Mouse (Mus musculus): Measurements from ENCODE around the gene Rras2. TPM values are rescaled to one million over a fixed set of nuclear protein-coding genes. Genes with fewer than 3 reads are reported as not detected.

Rras2 gene
- polyA plus RNA-seq (2016; fragmentation: Nextera tagmentation; extraction: Ambion mirVana) = 51.8 and 57.5 TPM in 2 replicates

DNA sequence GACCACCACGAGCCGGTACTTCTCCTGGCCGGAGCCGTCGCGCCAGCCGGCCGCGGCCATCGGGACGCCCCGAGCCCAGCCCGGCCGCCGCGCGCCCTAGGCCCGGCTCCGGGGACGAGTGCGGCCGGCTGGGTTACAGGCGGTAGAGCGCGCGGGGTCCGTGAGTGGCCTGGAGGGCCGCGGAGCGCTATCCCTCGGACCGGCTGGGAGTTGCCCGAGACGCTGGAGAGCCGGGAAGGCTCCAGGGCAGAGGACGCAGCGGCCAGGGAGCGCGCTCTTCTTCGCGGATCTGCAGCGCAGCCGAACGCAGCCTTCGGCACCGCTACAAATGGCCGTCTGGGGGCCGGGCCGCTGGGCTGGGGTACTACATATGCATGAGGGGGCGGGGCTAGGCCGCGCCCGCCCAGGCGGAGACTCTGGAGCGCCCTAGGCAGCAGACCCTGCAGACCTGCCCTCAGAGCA is at the start of gene Rras2:
Rras2 (minus strand) TSS at position 338 of the 462 bp plus-strand sequence.
- WGBS = under 1% methylated on average over 55 of the region's 55 CpGs
- Histone ChIP-seq H3K9me3 (no peaks in the 10 kb centered on the region), H3K27ac (peak within 1 kb of the TSS; percentile 98), H3K4me1 (peaks cover 23% of the 10 kb centered on the region), H3K27me3 (ENCODE audit: insufficient read depth, poor library complexity, severe bottlenecking) (no peaks in the 10 kb centered on the region), H3K36me3 (0 out of 2 replicates have a peak, but pooled peaks cover 5% of the 10 kb centered on the region), H3K4me3 (peak within 1 kb of the TSS; percentile 96)
- peak; percentile 93 for DNase-seq (ENCODE audit: low spot score)

DNA sequence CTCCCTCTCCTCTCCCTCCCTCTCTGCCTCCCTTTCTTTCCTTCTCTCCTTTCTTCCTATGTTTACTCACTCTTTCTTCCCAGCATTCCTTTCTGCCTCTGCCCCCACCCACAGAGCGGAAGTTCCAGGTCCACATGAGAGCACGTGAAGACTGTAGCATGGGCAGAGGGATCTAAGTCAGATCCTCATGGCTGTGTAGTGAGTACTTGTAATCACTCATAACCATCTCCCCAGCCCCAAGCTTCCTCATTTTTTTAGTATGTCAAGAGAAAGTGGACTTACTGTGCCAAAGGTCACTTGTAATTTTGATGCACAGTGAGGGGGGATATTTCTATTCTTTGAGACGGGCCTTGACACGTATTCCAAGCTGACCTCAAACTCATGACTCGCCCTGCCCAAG is 45.4 kb upstream of the Rras2 start:
- H3K27ac ChIP-seq = no peak overlapping the region
- no peaks in the 10 kb centered on the region for H3K4me1 ChIP-seq
- DNase-seq (ENCODE audit: low spot score) = no peak
- H3K4me3 ChIP-seq = no peak overlapping the region
- H3K9me3 ChIP-seq = no peaks in the 10 kb centered on the region
- WGBS = 90% methylated on average over 5 of the region's 5 CpGs
- H3K36me3 ChIP-seq = no peaks in the 10 kb centered on the region
- 0 out of 2 replicates have a peak, but pooled peaks cover 3% of the 10 kb centered on the region for H3K27me3 ChIP-seq (ENCODE audit: insufficient read depth, poor library complexity, severe bottlenecking)

DNA sequence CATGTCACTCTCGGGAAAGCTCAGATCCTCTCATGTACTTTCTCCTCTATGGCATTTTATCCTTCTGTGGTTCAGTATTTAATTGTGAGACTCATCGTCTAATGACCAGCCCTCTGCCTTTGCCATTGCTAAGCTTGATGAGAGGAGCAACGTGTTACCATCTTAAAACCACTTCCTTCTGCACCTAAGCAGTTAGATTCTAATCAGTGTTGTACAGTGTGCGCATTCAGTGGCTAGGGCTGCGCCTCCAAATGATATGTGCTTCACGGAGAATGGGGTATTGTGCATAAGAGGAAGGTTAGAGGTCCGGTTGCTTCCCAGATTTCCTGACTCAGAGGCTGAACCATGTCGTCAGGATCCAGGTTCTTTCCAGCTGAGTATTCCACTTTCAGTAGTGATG is 43.5 kb upstream of the Rras2 start:
- WGBS = 74% methylated on average over 8 of the region's 8 CpGs

DNA sequence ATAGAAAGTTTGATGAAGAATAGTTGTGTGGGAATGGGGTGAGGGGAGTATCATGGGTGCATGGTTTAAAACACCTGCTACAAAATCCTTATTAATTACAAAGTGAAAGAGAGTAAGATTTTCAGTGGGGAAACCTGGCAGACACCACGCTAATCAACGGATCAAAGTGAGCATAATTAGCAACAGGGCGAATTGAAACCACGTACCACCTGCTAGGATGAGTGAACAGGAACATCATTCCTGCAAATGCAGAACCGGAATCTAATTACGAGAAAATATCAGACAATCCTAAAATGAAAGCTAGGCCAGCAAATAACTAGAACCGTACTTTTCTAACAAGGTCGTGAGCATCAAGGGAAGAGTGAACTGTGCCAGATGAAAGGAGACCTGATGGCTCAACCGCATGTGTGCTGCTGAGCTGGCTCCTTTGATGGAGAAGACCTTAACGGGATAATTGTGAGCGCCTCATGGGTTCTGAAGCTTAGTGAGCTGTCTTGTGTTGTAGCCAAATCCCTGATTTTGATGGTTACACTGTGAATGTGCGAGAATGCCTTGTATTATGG is 40.2 kb upstream of the Rras2 start:
- Histone ChIP-seq H3K27ac (no peak overlapping the region), H3K4me1 (peaks cover 12% of the 10 kb centered on the region; the same call in 1 of the 2 replicates), H3K4me3 (no peak overlapping the region), H3K9me3 (no peaks in the 10 kb centered on the region), H3K36me3 (no peaks in the 10 kb centered on the region), H3K27me3 (ENCODE audit: insufficient read depth, poor library complexity, severe bottlenecking) (no peaks in the 10 kb centered on the region)
- DNase-seq (ENCODE audit: low spot score) = no peak
- 90% methylated on average over 12 of the region's 12 CpGs for WGBS

More for the DNA sequence above, 43.5 kb upstream of the Rras2 start:
- H3K36me3 ChIP-seq = no peaks in the 10 kb centered on the region
- no peaks in the 10 kb centered on the region for H3K9me3 ChIP-seq
- no peak for DNase-seq (ENCODE audit: low spot score)
- H3K27me3 ChIP-seq (ENCODE audit: insufficient read depth, poor library complexity, severe bottlenecking) = 0 out of 2 replicates have a peak, but pooled peaks cover 3% of the 10 kb centered on the region
- H3K4me3 ChIP-seq = no peak overlapping the region
- peaks cover 5% of the 10 kb centered on the region; the same call in 1 of the 2 replicates for H3K4me1 ChIP-seq
- H3K27ac ChIP-seq = no peak overlapping the region

DNA sequence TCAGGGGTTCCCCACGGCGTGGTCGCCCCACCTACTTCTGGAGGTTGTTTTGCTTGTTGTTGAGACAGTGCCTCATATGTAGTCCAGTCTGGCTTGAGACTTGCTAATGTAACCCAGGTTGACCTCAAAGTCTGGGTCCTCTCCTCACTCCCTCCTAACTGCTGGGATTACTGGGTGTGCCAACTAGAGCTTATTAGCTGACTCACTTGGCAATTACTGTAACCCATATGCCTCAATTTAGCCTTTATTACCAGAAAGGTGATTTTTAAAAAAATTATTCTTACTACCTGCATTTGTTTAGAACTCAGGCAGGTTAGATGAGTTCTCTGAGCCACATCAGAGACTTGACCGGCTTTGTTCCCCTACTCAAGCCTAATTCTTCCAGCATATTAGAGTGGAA is 38.8 kb upstream of the Rras2 start:
- no peaks in the 10 kb centered on the region for H3K27me3 ChIP-seq (ENCODE audit: insufficient read depth, poor library complexity, severe bottlenecking)
- H3K9me3 ChIP-seq = no peaks in the 10 kb centered on the region
- H3K4me1 ChIP-seq = peaks cover 12% of the 10 kb centered on the region; the same call in 1 of the 2 replicates
- DNase-seq (ENCODE audit: low spot score) = no peak
- no peaks in the 10 kb centered on the region for H3K36me3 ChIP-seq
- H3K27ac ChIP-seq = no peak overlapping the region
- H3K4me3 ChIP-seq = no peak overlapping the region
- WGBS = 89% methylated on average over 4 of the region's 4 CpGs

DNA sequence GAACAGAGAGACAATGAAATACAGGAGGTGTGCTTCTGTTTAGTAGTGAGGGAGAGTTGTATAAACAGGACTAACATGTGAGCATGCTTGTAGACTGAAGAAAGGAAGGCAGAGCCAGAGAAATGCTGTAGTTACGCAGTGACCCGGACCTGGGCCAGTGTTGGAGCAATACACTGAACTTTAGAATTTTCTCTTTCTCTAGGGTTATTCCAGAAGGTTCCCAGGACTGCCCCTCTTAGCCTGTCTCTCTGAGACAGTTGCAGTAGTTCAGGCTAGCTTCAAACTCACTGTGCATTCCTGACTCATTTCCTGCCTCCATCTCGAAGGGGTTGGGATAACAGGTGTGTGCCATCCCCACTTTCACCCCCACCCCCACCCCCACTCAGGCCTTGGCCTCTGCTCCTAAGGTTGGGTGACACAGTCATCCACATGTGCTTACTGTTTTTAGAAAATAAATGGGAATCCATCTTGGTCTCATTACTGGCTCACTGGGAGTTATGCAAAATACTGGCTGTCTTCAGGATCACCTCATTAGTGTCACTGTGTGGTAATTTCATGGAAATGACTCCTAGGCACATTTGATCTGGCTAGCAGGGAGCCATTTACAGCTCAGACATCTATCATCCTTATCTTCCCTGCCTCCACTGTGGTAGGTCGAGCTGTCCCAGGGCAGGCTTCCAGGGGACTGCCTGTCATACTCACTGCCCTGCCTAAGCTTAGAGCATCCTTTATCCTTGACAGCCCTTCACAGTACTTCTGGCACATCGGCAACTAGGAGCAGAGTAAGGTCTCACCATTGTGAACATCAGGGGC is 37.7 kb upstream of the Rras2 start:
- 38% methylated on average over 5 of the region's 5 CpGs for WGBS
- Histone ChIP-seq H3K36me3 (no peaks in the 10 kb centered on the region), H3K4me3 (no peak overlapping the region), H3K27ac (no peak overlapping the region), H3K27me3 (ENCODE audit: insufficient read depth, poor library complexity, severe bottlenecking) (no peaks in the 10 kb centered on the region), H3K4me1 (peaks cover 12% of the 10 kb centered on the region; the same call in 1 of the 2 replicates), H3K9me3 (no peaks in the 10 kb centered on the region)
- DNase-seq (ENCODE audit: low spot score) = no peak

DNA sequence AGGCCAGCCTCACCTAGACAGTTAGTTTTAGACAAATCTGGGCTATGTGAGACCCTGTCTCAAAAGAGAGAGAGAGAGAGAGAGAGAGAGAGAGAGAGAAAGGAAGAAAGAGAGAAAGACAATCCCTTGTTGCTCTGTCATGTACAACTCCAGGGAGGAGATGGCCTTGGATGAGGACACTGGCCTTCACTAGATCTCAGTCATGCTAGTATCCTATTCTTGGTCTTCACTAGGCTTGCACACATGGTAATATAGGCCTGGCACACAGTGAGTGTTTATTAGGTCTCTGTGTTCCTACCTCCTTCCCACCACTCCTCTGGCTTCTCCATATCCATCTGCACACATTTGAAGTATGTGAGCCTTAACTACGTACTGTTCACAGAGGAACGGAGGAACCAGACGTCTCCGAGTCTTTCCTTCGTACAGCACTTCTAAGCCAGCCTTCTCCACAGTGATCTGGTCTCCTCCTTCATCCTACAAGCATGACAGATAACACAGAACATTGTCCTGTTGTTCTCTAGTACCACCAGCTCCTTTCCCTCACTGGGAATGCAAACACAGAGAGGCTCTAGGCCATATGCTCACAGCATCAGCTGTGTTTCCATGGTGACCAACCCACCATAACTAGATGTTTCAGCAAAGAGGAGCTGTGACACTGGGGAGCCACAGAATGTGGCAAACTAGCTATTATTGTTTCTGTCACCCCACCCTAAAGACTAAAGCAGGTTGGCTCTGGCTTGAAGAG is 33.6 kb upstream of the Rras2 start:
- Histone ChIP-seq H3K4me1 (0 out of 2 replicates have a peak, but pooled peaks cover 8% of the 10 kb centered on the region), H3K27me3 (ENCODE audit: insufficient read depth, poor library complexity, severe bottlenecking) (no peaks in the 10 kb centered on the region), H3K27ac (no peak overlapping the region), H3K4me3 (no peak overlapping the region), H3K9me3 (no peaks in the 10 kb centered on the region), H3K36me3 (no peaks in the 10 kb centered on the region)
- no peak for DNase-seq (ENCODE audit: low spot score)
- WGBS = 91% methylated on average over 5 of the region's 5 CpGs

DNA sequence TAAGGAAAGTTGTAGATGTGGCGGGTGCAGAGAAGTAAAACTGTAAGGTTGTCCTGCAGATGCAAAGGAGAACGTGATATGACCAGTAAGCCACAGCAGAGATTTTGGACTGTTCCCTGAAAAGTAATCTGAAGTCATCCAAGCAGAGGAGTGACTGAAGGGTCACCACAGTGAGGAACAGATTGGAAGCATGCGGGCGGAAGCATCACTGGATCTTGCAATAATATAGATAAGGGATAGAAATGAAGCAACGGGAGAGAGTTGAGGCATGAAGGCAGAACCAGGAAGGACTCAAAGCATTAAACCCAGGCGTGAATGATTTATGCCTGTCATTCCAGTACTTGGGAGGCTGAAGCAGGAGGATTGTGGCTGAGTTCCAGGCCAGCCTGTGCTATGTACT is 32.0 kb upstream of the Rras2 start:
- Histone ChIP-seq H3K4me3 (no peak overlapping the region), H3K27me3 (ENCODE audit: insufficient read depth, poor library complexity, severe bottlenecking) (no peaks in the 10 kb centered on the region), H3K27ac (no peak overlapping the region), H3K9me3 (no peaks in the 10 kb centered on the region), H3K4me1 (no peaks in the 10 kb centered on the region), H3K36me3 (no peaks in the 10 kb centered on the region)
- WGBS = 83% methylated on average over 6 of the region's 6 CpGs
- no peak for DNase-seq (ENCODE audit: low spot score)

DNA sequence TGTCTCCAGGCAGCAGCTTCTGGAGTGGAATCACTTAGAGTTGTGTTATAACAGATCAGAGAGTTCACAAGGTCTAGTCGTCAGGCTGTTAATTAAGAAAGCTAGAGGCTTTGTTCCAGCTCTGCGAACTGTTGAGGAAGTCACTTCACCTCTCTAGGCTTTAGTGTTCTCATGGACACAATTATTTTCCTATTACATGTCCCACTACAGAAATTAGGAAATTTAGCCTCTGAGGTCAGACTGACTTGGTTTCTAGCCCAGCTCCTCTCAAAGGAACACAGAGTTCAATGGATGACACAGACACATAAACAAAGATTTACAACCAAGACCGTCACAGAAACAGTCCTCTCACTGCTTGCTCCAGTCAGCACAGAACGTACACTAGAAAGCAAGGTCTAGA is 31.6 kb upstream of the Rras2 start:
- WGBS = 76% methylated on average over 4 of the region's 4 CpGs
- DNase-seq (ENCODE audit: low spot score) = no peak
- no peaks in the 10 kb centered on the region for H3K9me3 ChIP-seq
- no peak overlapping the region for H3K4me3 ChIP-seq
- H3K36me3 ChIP-seq = no peaks in the 10 kb centered on the region
- no peaks in the 10 kb centered on the region for H3K27me3 ChIP-seq (ENCODE audit: insufficient read depth, poor library complexity, severe bottlenecking)
- H3K4me1 ChIP-seq = no peaks in the 10 kb centered on the region
- H3K27ac ChIP-seq = no peak overlapping the region

DNA sequence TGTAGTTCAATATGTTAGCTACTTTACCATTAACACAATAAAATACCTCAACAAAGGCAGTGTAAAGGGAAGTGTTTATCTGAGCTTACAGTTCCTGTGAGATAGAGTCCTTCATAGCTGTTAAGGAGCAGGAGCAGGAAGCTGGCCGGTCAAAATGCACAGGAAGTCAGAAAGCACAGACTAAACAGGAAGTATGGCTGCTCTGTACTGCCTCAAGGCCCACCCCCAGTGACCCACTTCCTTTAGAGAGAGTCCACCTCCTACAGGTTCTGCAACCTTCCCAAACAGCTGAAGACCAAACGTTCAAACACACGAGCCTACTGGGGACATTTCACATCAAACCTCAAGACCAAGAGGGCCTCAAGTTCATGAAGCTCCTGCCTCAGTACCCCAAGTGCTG is 28.3 kb upstream of the Rras2 start:
- DNase-seq (ENCODE audit: low spot score) = no peak
- no peak overlapping the region for H3K27ac ChIP-seq
- H3K27me3 ChIP-seq (ENCODE audit: insufficient read depth, poor library complexity, severe bottlenecking) = no peaks in the 10 kb centered on the region
- no peaks in the 10 kb centered on the region for H3K9me3 ChIP-seq
- 73% methylated on average over 3 of the region's 3 CpGs for WGBS
- H3K4me1 ChIP-seq = no peaks in the 10 kb centered on the region
- no peak overlapping the region for H3K4me3 ChIP-seq
- H3K36me3 ChIP-seq = no peaks in the 10 kb centered on the region

DNA sequence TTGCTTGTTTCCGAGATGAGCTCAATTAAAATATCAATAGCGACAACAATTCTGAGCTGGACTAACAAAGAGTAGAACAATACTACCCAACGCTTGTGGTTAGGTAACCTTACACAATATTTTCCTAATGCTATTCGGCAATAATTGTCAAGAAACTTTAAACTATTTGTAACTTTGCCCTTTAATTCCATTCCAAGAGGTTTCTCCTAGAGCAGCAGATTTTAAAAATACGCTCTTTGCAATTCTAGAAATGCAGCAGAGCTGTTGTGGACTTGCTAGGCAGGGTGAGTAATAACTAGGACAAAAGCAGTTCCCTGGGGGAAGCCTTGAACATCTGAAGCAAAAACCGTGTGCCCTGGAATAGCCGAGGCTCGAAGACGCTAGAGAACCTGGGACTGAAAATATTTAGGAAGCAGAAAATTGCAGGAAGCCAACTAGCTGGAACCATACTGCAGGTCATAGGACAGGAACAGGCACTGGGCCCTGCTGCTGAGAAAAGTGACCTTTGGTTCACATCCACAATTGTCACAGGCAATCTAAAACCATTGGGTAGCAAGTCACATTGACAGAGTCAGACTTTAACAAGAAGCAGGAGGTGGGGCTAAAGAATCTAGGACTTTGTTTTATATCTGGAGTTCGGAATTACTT is 24.7 kb upstream of the Rras2 start:
- Histone ChIP-seq H3K4me3 (no peak overlapping the region), H3K27ac (no peak overlapping the region), H3K9me3 (no peaks in the 10 kb centered on the region), H3K27me3 (ENCODE audit: insufficient read depth, poor library complexity, severe bottlenecking) (no peaks in the 10 kb centered on the region), H3K36me3 (no peaks in the 10 kb centered on the region), H3K4me1 (peaks cover 3% of the 10 kb centered on the region; the same call in 1 of the 2 replicates)
- no peak for DNase-seq (ENCODE audit: low spot score)
- 82% methylated on average over 10 of the region's 10 CpGs for WGBS

DNA sequence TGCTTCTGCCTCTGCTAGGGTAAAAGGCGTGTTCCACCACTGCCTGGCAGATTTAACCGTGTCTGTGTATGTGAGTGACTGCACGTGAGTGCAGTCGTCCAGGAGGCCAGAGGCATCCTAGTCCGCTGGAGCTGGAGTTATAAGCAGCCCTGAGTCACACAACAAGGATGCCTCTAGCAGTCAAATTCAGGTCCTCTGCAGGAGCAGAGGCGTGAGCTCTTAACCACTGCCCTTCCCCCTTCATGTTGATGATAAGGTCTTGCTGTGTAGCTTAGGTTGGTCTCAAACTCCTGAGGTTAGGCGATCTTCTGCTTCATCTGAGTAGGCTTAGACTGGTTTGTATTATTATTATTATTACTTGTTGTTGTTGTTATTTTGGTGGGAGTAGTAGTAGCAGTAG is 22.4 kb upstream of the Rras2 start:
- no peaks in the 10 kb centered on the region for H3K9me3 ChIP-seq
- H3K27me3 ChIP-seq (ENCODE audit: insufficient read depth, poor library complexity, severe bottlenecking) = no peaks in the 10 kb centered on the region
- no peak for DNase-seq (ENCODE audit: low spot score)
- WGBS = 65% methylated on average over 7 of the region's 7 CpGs
- H3K27ac ChIP-seq = no peak overlapping the region
- H3K36me3 ChIP-seq = no peaks in the 10 kb centered on the region
- peaks cover 5% of the 10 kb centered on the region for H3K4me1 ChIP-seq
- H3K4me3 ChIP-seq = no peak overlapping the region
